Mouse (Mus musculus): ENCODE data around the gene Fbxo17. TPM values are rescaled to one million over a fixed set of nuclear protein-coding genes. Genes with fewer than 3 reads are reported as not detected.

Gene Fbxo17
- polyA plus RNA-seq, 1 experiment from 2014 or later = 5.2 TPM

GRCm38 (mm10) chr7:28741709-28742438 lies 25.3 kb downstream of the Fbxo17 start, which contains the start of the genes Mrps12 and Sars2:
Mrps12 (minus strand) TSS chr7:28741820.
Sars2 (plus strand) TSS chr7:28741992.
- H3K4me1 ChIP-seq (ENCODE audit: control insufficient read depth, insufficient read depth, low read length) = peaks cover 7% of the 10 kb centered on the region
- peak within 1 kb of the TSS; percentile 69 for H3K9ac ChIP-seq (ENCODE audit: low read depth, low read length)
- ATAC-seq = peak; percentile 99
- WGBS = under 1% methylated on average over 39 of the region's 39 CpGs
- peak within 1 kb of the TSS; percentile 66 for H3K4me3 ChIP-seq (ENCODE audit: low read depth, low read length)
- H3K36me3 ChIP-seq (ENCODE audit: control insufficient read depth, insufficient read depth, low read length) = peaks cover 9% of the 10 kb centered on the region; the same call in 1 of the 2 replicates
- no peaks in the 10 kb centered on the region for H3K27me3 ChIP-seq (ENCODE audit: control insufficient read depth, insufficient read depth, low read depth, low read length)
- peak within 1 kb of the TSS; percentile 91 for H3K27ac ChIP-seq (ENCODE audit: low read length)
- peak within 1 kb of the TSS; percentile 72 for H3K4me2 ChIP-seq (ENCODE audit: low read length)
- H3K9me3 ChIP-seq (replicated peaks; ENCODE audit: control insufficient read depth, low read length, poor library complexity, severe bottlenecking) = no peaks in the 10 kb centered on the region

GRCm38 (mm10) chr7:28749935-28750334 lies 33.3 kb downstream of the Fbxo17 start:
- ATAC-seq = no peak
- no peaks in the 10 kb centered on the region for H3K9me3 ChIP-seq (replicated peaks; ENCODE audit: control insufficient read depth, low read length, poor library complexity, severe bottlenecking)
- no peaks in the 10 kb centered on the region for H3K4me1 ChIP-seq (ENCODE audit: control insufficient read depth, insufficient read depth, low read length)
- H3K27ac ChIP-seq (ENCODE audit: low read length) = no peak overlapping the region
- H3K36me3 ChIP-seq (ENCODE audit: control insufficient read depth, insufficient read depth, low read length) = no peaks in the 10 kb centered on the region
- no peak overlapping the region for H3K4me3 ChIP-seq (ENCODE audit: low read depth, low read length)
- no peaks in the 10 kb centered on the region for H3K27me3 ChIP-seq (ENCODE audit: control insufficient read depth, insufficient read depth, low read depth, low read length)
- no peak overlapping the region for H3K9ac ChIP-seq (ENCODE audit: low read depth, low read length)
- H3K4me2 ChIP-seq (ENCODE audit: low read length) = no peak overlapping the region
- 98% methylated on average over 7 of the region's 7 CpGs for WGBS

- no peak within 1 kb of the TSS for H3K27ac ChIP-seq (ENCODE audit: low read length)
- H3K36me3 ChIP-seq (ENCODE audit: control insufficient read depth, insufficient read depth, low read length) = peaks cover 9% of the 10 kb centered on the region; the same call in 1 of the 2 replicates
- WGBS = 2% methylated on average over 16 of the region's 17 CpGs
- no peak for ATAC-seq
- H3K4me2 ChIP-seq (ENCODE audit: low read length) = peak within 1 kb of the TSS; percentile 52
- peak within 1 kb of the TSS; percentile 50 for H3K9ac ChIP-seq (ENCODE audit: low read depth, low read length)
- H3K4me1 ChIP-seq (ENCODE audit: control insufficient read depth, insufficient read depth, low read length) = peaks cover 5% of the 10 kb centered on the region
- H3K9me3 ChIP-seq (replicated peaks; ENCODE audit: control insufficient read depth, low read length, poor library complexity, severe bottlenecking) = no peaks in the 10 kb centered on the region
- H3K4me3 ChIP-seq (ENCODE audit: low read depth, low read length) = peak within 1 kb of the TSS; percentile 22
- H3K27me3 ChIP-seq (ENCODE audit: control insufficient read depth, insufficient read depth, low read depth, low read length) = peaks cover 6% of the 10 kb centered on the region; the same call in 1 of the 2 replicates
Observed at GRCm38 (mm10) chr7:28756079-28756478, 39.5 kb downstream of the Fbxo17 start, which contains the start of gene Ccer2. Ccer2 (plus strand) TSS chr7:28756174.

- no peak overlapping the region for H3K27ac ChIP-seq (ENCODE audit: low read length)
- H3K4me2 ChIP-seq (ENCODE audit: low read length) = no peak overlapping the region
- peaks cover 6% of the 10 kb centered on the region; the same call in 1 of the 2 replicates for H3K27me3 ChIP-seq (ENCODE audit: control insufficient read depth, insufficient read depth, low read depth, low read length)
- H3K4me1 ChIP-seq (ENCODE audit: control insufficient read depth, insufficient read depth, low read length) = peaks cover 5% of the 10 kb centered on the region
- no peaks in the 10 kb centered on the region for H3K9me3 ChIP-seq (replicated peaks; ENCODE audit: control insufficient read depth, low read length, poor library complexity, severe bottlenecking)
- no peak overlapping the region for H3K4me3 ChIP-seq (ENCODE audit: low read depth, low read length)
- WGBS = 80% methylated on average over 13 of the region's 13 CpGs
- ATAC-seq = no peak
- H3K9ac ChIP-seq (ENCODE audit: low read depth, low read length) = no peak overlapping the region
- H3K36me3 ChIP-seq (ENCODE audit: control insufficient read depth, insufficient read depth, low read length) = peaks cover 13% of the 10 kb centered on the region; the same call in 1 of the 2 replicates
Observed at GRCm38 (mm10) chr7:28758623-28759022, 42.0 kb downstream of the Fbxo17 start.

GRCm38 (mm10) chr7:28761907-28762306 lies 45.3 kb downstream of the Fbxo17 start:
- Histone ChIP-seq H3K4me3 (ENCODE audit: low read depth, low read length) (no peak overlapping the region), H3K9ac (ENCODE audit: low read depth, low read length) (no peak overlapping the region), H3K9me3 (replicated peaks; ENCODE audit: control insufficient read depth, low read length, poor library complexity, severe bottlenecking) (no peaks in the 10 kb centered on the region), H3K4me1 (ENCODE audit: control insufficient read depth, insufficient read depth, low read length) (peaks cover 11% of the 10 kb centered on the region), H3K36me3 (ENCODE audit: control insufficient read depth, insufficient read depth, low read length) (peaks cover 13% of the 10 kb centered on the region; the same call in 1 of the 2 replicates), H3K4me2 (ENCODE audit: low read length) (no peak overlapping the region), H3K27me3 (ENCODE audit: control insufficient read depth, insufficient read depth, low read depth, low read length) (no peaks in the 10 kb centered on the region), H3K27ac (ENCODE audit: low read length) (no peak overlapping the region)
- 92% methylated on average over 9 of the region's 9 CpGs for WGBS
- ATAC-seq = no peak

GRCm38 (mm10) chr7:28765211-28765610 lies 48.6 kb downstream of the Fbxo17 start:
- Histone ChIP-seq H3K9me3 (replicated peaks; ENCODE audit: control insufficient read depth, low read length, poor library complexity, severe bottlenecking) (no peaks in the 10 kb centered on the region), H3K9ac (ENCODE audit: low read depth, low read length) (no peak overlapping the region), H3K27ac (ENCODE audit: low read length) (no peak overlapping the region), H3K27me3 (ENCODE audit: control insufficient read depth, insufficient read depth, low read depth, low read length) (no peaks in the 10 kb centered on the region), H3K4me3 (ENCODE audit: low read depth, low read length) (peak overlapping the region; percentile 69; the same call in 1 of the 2 replicates), H3K36me3 (ENCODE audit: control insufficient read depth, insufficient read depth, low read length) (peaks cover 4% of the 10 kb centered on the region; the same call in 1 of the 2 replicates), H3K4me1 (ENCODE audit: control insufficient read depth, insufficient read depth, low read length) (peaks cover 25% of the 10 kb centered on the region), H3K4me2 (ENCODE audit: low read length) (peak overlapping the region; percentile 65)
- 82% methylated on average over 6 of the region's 6 CpGs for WGBS
- no peak for ATAC-seq

- H3K27ac ChIP-seq (ENCODE audit: low read length) = no peak within 1 kb of the TSS
- WGBS = under 1% methylated on average over 45 of the region's 45 CpGs
- peaks cover 25% of the 10 kb centered on the region for H3K4me1 ChIP-seq (ENCODE audit: control insufficient read depth, insufficient read depth, low read length)
- H3K9me3 ChIP-seq (replicated peaks; ENCODE audit: control insufficient read depth, low read length, poor library complexity, severe bottlenecking) = no peaks in the 10 kb centered on the region
- H3K4me3 ChIP-seq (ENCODE audit: low read depth, low read length) = peak within 1 kb of the TSS; percentile 69
- peaks cover 4% of the 10 kb centered on the region; the same call in 1 of the 2 replicates for H3K36me3 ChIP-seq (ENCODE audit: control insufficient read depth, insufficient read depth, low read length)
- peak within 1 kb of the TSS; percentile 74 for H3K9ac ChIP-seq (ENCODE audit: low read depth, low read length)
- ATAC-seq = peak; percentile 98
- H3K4me2 ChIP-seq (ENCODE audit: low read length) = peak within 1 kb of the TSS; percentile 65
- no peaks in the 10 kb centered on the region for H3K27me3 ChIP-seq (ENCODE audit: control insufficient read depth, insufficient read depth, low read depth, low read length)
Observed at GRCm38 (mm10) chr7:28766173-28766879, 49.7 kb downstream of the Fbxo17 start, which contains the start of gene Sirt2. Sirt2 (plus strand) TSS chr7:28766735.

- H3K9ac ChIP-seq (ENCODE audit: low read depth, low read length) = peak overlapping the region; percentile 73
- no peak overlapping the region for H3K27ac ChIP-seq (ENCODE audit: low read length)
- H3K9me3 ChIP-seq (replicated peaks; ENCODE audit: control insufficient read depth, low read length, poor library complexity, severe bottlenecking) = no peaks in the 10 kb centered on the region
- ATAC-seq = peak; percentile 33
- peak overlapping the region; percentile 61 for H3K4me2 ChIP-seq (ENCODE audit: low read length)
- H3K27me3 ChIP-seq (ENCODE audit: control insufficient read depth, insufficient read depth, low read depth, low read length) = no peaks in the 10 kb centered on the region
- H3K4me3 ChIP-seq (ENCODE audit: low read depth, low read length) = peak overlapping the region; percentile 69
- 0 out of 2 replicates have a peak, but pooled peaks cover under 1% of the 10 kb centered on the region for H3K36me3 ChIP-seq (ENCODE audit: control insufficient read depth, insufficient read depth, low read length)
- WGBS = 2% methylated on average over 14 of the region's 14 CpGs
- peaks cover 25% of the 10 kb centered on the region for H3K4me1 ChIP-seq (ENCODE audit: control insufficient read depth, insufficient read depth, low read length)
Observed at GRCm38 (mm10) chr7:28766910-28767309, 50.3 kb downstream of the Fbxo17 start.
